ENCODE assay signal across 11 mouse cellular contexts in genomic region chr8:105469816-105470215, GRCm38 (mm10). TPM values are rescaled to one million over a fixed set of nuclear protein-coding genes. Genes with fewer than 3 reads are reported as not detected.
DNase-seq lines count a peak whose midpoint lies in the region; ATAC-seq and TF ChIP-seq lines count a peak whose summit lies in the region.
"Had no signal": no experiment of that assay in that cellular context is flagged by ENCODE, and none has a peak within 500 bp of the region (broad histone marks: within the 10 kb centered on the region; RNA-seq: fewer than 3 reads in every experiment).

No protein-coding gene starts in this region.

- no peak for ATAC-seq in hindbrain, embryonic 15.5 days (ENCODE audit: low FRiP score, low read depth)
- ATAC-seq in midbrain, embryonic 16.5 days = no peak
- no peak for ATAC-seq in kidney, embryonic 14.5 days (ENCODE audit: low FRiP score, low TSS enrichment)

- TF ChIP-seq POLR2A in cortical plate, adult 2 months (IDR thresholded peaks at IDR 0.05; ENCODE audit: extremely low read depth, insufficient read depth, low read length) = no peak

- peaks cover 49% of the 10 kb centered on the region for H3K27me3 ChIP-seq in heart, embryonic 10.5 days (ENCODE audit: insufficient read depth, poor library complexity, severe bottlenecking)
- no peaks in the 10 kb centered on the region for H3K27me3 ChIP-seq in hindbrain, embryonic 15.5 days
- H3K27me3 ChIP-seq in midbrain, embryonic 16.5 days (ENCODE audit: control insufficient read depth, insufficient read depth, low read depth, low read length) = no peaks in the 10 kb centered on the region
- H3K27me3 ChIP-seq in kidney, embryonic 14.5 days (ENCODE audit: control insufficient read depth, insufficient read depth, low read length) = peaks cover 4% of the 10 kb centered on the region

- H3K36me3 ChIP-seq in heart, embryonic 10.5 days = 0 out of 2 replicates have a peak, but pooled peaks cover 5% of the 10 kb centered on the region
- peaks cover 5% of the 10 kb centered on the region; the same call in 1 of the 2 replicates for H3K36me3 ChIP-seq in hindbrain, embryonic 15.5 days
- H3K36me3 ChIP-seq in midbrain, embryonic 16.5 days (ENCODE audit: control insufficient read depth, insufficient read depth, low read length) = peaks cover 9% of the 10 kb centered on the region; the same call in 1 of the 2 replicates
- H3K36me3 ChIP-seq in kidney, embryonic 14.5 days (ENCODE audit: control insufficient read depth, insufficient read depth, low read length) = no peaks in the 10 kb centered on the region

- H3K9me3 ChIP-seq in heart, embryonic 10.5 days = no peaks in the 10 kb centered on the region
- no peaks in the 10 kb centered on the region for H3K9me3 ChIP-seq in hindbrain, embryonic 15.5 days
- no peaks in the 10 kb centered on the region for H3K9me3 ChIP-seq in midbrain, embryonic 16.5 days (replicated peaks; ENCODE audit: control insufficient read depth, low read length, poor library complexity, severe bottlenecking)
- H3K9me3 ChIP-seq in kidney, embryonic 14.5 days (ENCODE audit: control insufficient read depth, low read length) = no peaks in the 10 kb centered on the region

- no peak for TF ChIP-seq CTCF in cortical plate, adult 2 months (IDR thresholded peaks at IDR 0.05; ENCODE audit: extremely low read depth, insufficient read depth, low read length)

- peak; percentile 94 for DNase-seq in heart, adult 11 months
- DNase-seq in heart, embryonic 10.5 days (ENCODE audit: low spot score) = no peak
- no peak for DNase-seq in thymus, postnatal 10 days (ENCODE audit: low spot score in 2 of 2)
- no peak for DNase-seq in gastrocnemius, adult 18-20 months (ENCODE audit: low spot score)
- DNase-seq: B cell, adult 2 months had no signal

- H3K4me1 ChIP-seq in heart, embryonic 10.5 days = peaks cover 58% of the 10 kb centered on the region
- H3K4me1 ChIP-seq in cortical plate, adult 2 months (ENCODE audit: control insufficient read depth, insufficient read depth, low read length) = peaks cover 14% of the 10 kb centered on the region
- H3K4me1 ChIP-seq in hindbrain, embryonic 15.5 days (replicated peaks) = peaks cover 68% of the 10 kb centered on the region
- H3K4me1 ChIP-seq in midbrain, embryonic 16.5 days (ENCODE audit: control insufficient read depth, insufficient read depth, low read length) = peaks cover 37% of the 10 kb centered on the region
- H3K4me1 ChIP-seq in kidney, embryonic 14.5 days (ENCODE audit: control insufficient read depth, insufficient read depth, low read length) = peaks cover 21% of the 10 kb centered on the region

- no peak overlapping the region for H3K27ac ChIP-seq in heart, embryonic 10.5 days
- 0 out of 2 replicates have a peak overlapping the region, but pooled peaks have one; percentile 9 for H3K27ac ChIP-seq in cortical plate, adult 2 months (ENCODE audit: insufficient read depth, low read length)
- peak overlapping the region; percentile 78 for H3K27ac ChIP-seq in hindbrain, embryonic 15.5 days (replicated peaks)
- H3K27ac ChIP-seq in midbrain, embryonic 16.5 days (ENCODE audit: low read length) = peak overlapping the region; percentile 44; the same call in 1 of the 2 replicates
- no peak overlapping the region for H3K27ac ChIP-seq in kidney, embryonic 14.5 days (ENCODE audit: low read depth, low read length)

- no peak overlapping the region for H3K4me3 ChIP-seq in heart, embryonic 10.5 days
- H3K4me3 ChIP-seq in cortical plate, adult 2 months (ENCODE audit: insufficient read depth, low read length) = peak overlapping the region; percentile 42
- peak overlapping the region; percentile 48 for H3K4me3 ChIP-seq in hindbrain, embryonic 15.5 days
- H3K4me3 ChIP-seq in midbrain, embryonic 16.5 days (ENCODE audit: low read depth, low read length) = peak overlapping the region; percentile 50
- H3K4me3 ChIP-seq in kidney, embryonic 14.5 days (ENCODE audit: low read length) = no peak overlapping the region

- peak overlapping the region; percentile 64; the same call in 1 of the 2 replicates for H3K9ac ChIP-seq in hindbrain, embryonic 15.5 days
- peak overlapping the region; percentile 70; the same call in 1 of the 2 replicates for H3K9ac ChIP-seq in midbrain, embryonic 16.5 days (ENCODE audit: low read depth, low read length)
- no peak overlapping the region for H3K9ac ChIP-seq in kidney, embryonic 14.5 days (ENCODE audit: low read depth, low read length)

- H3K4me2 ChIP-seq in hindbrain, embryonic 15.5 days = peak overlapping the region; percentile 64
- peak overlapping the region; percentile 80 for H3K4me2 ChIP-seq in midbrain, embryonic 16.5 days (ENCODE audit: low read length)
- no peak overlapping the region for H3K4me2 ChIP-seq in kidney, embryonic 14.5 days (replicated peaks; ENCODE audit: low read depth, low read length)

- WGBS in heart, embryonic 10.5 days = 89% methylated on average over 5 of the region's 5 CpGs
- 66% methylated on average over 5 of the region's 5 CpGs for WGBS in hindbrain, embryonic 15.5 days
- 86% methylated on average over 5 of the region's 5 CpGs for WGBS in midbrain, embryonic 16.5 days
- WGBS in kidney, embryonic 14.5 days = 86% methylated on average over 5 of the region's 5 CpGs

RNA-seq across cellular contexts. Expression of gene Tppp3, which starts 1.5 kb away (rescaled TPM):
- 25.5 and 28.4 TPM in 2 replicates for polyA plus RNA-seq in heart, embryonic 10.5 days (2016; fragmentation: Nextera tagmentation; extraction: Ambion mirVana)
- 77.9 and 93.2 TPM in 2 replicates for polyA plus RNA-seq in cortical plate, adult 2 months (2012; rRNA removed)
- 197 and 207 TPM in 2 replicates for polyA plus RNA-seq in hindbrain, embryonic 15.5 days (2015; fragmentation: Nextera tagmentation; extraction: Ambion mirVana)
- 153 and 159 TPM in 2 replicates for polyA plus RNA-seq in midbrain, embryonic 16.5 days (2015; fragmentation: Nextera tagmentation; extraction: Ambion mirVana)
- 18.3 and 22.3 TPM in 2 replicates for polyA plus RNA-seq in kidney, embryonic 14.5 days (2014; fragmentation: Nextera tagmentation; extraction: Ambion mirVana)
- total RNA-seq in gastrocnemius, adult 18-20 months (2021) = 10 to 100 TPM; 47.9 to 56.7 TPM

RNA-seq across cellular contexts. Expression of gene Zdhhc1, which starts 26.9 kb away (rescaled TPM):
- polyA plus RNA-seq in heart, embryonic 10.5 days (2016; fragmentation: Nextera tagmentation; extraction: Ambion mirVana) = 16.1 and 21.6 TPM in 2 replicates
- polyA plus RNA-seq in cortical plate, adult 2 months (2012; rRNA removed) = 63.6 and 66.2 TPM in 2 replicates
- polyA plus RNA-seq in hindbrain, embryonic 15.5 days (2015; fragmentation: Nextera tagmentation; extraction: Ambion mirVana) = 39.8 and 41.9 TPM in 2 replicates
- 33.6 and 38.4 TPM in 2 replicates for polyA plus RNA-seq in midbrain, embryonic 16.5 days (2015; fragmentation: Nextera tagmentation; extraction: Ambion mirVana)
- polyA plus RNA-seq in kidney, embryonic 14.5 days (2014; fragmentation: Nextera tagmentation; extraction: Ambion mirVana) = 27.4 and 37.3 TPM in 2 replicates
- 10 to 100 TPM; 10.3 to 11.6 TPM for total RNA-seq in gastrocnemius, adult 18-20 months (2021)

RNA-seq across cellular contexts. Expression of gene Hsd11b2, which starts 48.7 kb away (rescaled TPM):
- 14.8 and 37.5 TPM in 2 replicates for polyA plus RNA-seq in heart, embryonic 10.5 days (2016; fragmentation: Nextera tagmentation; extraction: Ambion mirVana)
- polyA plus RNA-seq in cortical plate, adult 2 months (2012; rRNA removed) = not detected in 2 replicates
- polyA plus RNA-seq in hindbrain, embryonic 15.5 days (2015; fragmentation: Nextera tagmentation; extraction: Ambion mirVana) = 7.2 and 9.7 TPM in 2 replicates
- 2.7 and 3.6 TPM in 2 replicates for polyA plus RNA-seq in midbrain, embryonic 16.5 days (2015; fragmentation: Nextera tagmentation; extraction: Ambion mirVana)
- polyA plus RNA-seq in kidney, embryonic 14.5 days (2014; fragmentation: Nextera tagmentation; extraction: Ambion mirVana) = 32.9 and 40.2 TPM in 2 replicates
- total RNA-seq in gastrocnemius, adult 18-20 months (2021) = under 1 TPM in 1 of 2 experiments, not detected in 1; 0.11 TPM
- total RNA-seq: monocyte, adult 5-6 weeks had no signal

RNA-seq across cellular contexts. Expression of gene Lrrc36, which starts 56.4 kb away (rescaled TPM):
- polyA plus RNA-seq in heart, embryonic 10.5 days (2016; fragmentation: Nextera tagmentation; extraction: Ambion mirVana) = 0.09 TPM in 1 of 2 replicates, not detected in the other
- polyA plus RNA-seq in cortical plate, adult 2 months (2012; rRNA removed) = 0.64 and 0.94 TPM in 2 replicates
- 0.75 and 1.3 TPM in 2 replicates for polyA plus RNA-seq in hindbrain, embryonic 15.5 days (2015; fragmentation: Nextera tagmentation; extraction: Ambion mirVana)
- polyA plus RNA-seq in midbrain, embryonic 16.5 days (2015; fragmentation: Nextera tagmentation; extraction: Ambion mirVana) = 0.85 and 0.89 TPM in 2 replicates
- 0.21 TPM in 1 of 2 replicates, not detected in the other for polyA plus RNA-seq in kidney, embryonic 14.5 days (2014; fragmentation: Nextera tagmentation; extraction: Ambion mirVana)
- total RNA-seq in gastrocnemius, adult 18-20 months (2021) = under 1 TPM; 0.41 to 0.64 TPM
- total RNA-seq: monocyte, adult 5-6 weeks had no signal

RNA-seq across cellular contexts. Expression of gene Kctd19, which starts 56.5 kb away (rescaled TPM):
- polyA plus RNA-seq in heart, embryonic 10.5 days (2016; fragmentation: Nextera tagmentation; extraction: Ambion mirVana) = not detected in 2 replicates
- not detected in 2 replicates for polyA plus RNA-seq in cortical plate, adult 2 months (2012; rRNA removed)
- not detected in 2 replicates for polyA plus RNA-seq in hindbrain, embryonic 15.5 days (2015; fragmentation: Nextera tagmentation; extraction: Ambion mirVana)
- polyA plus RNA-seq in midbrain, embryonic 16.5 days (2015; fragmentation: Nextera tagmentation; extraction: Ambion mirVana) = not detected in 2 replicates
- not detected in 2 replicates for polyA plus RNA-seq in kidney, embryonic 14.5 days (2014; fragmentation: Nextera tagmentation; extraction: Ambion mirVana)
- total RNA-seq in gastrocnemius, adult 18-20 months (2021) = under 1 TPM in 1 of 2 experiments, not detected in 1; 0.21 TPM
- total RNA-seq: heart, postnatal 4 days; monocyte, adult 5-6 weeks had no signal

Comparison
In these comparisons a context has a peak if more than half of its experiments do, and no peak if none do; other contexts are left out.
1. H3K27ac ChIP-seq: peak in cortical plate, adult 2 months (single experiment), hindbrain, embryonic 15.5 days (single experiment) and midbrain, embryonic 16.5 days (single experiment); none in heart, embryonic 10.5 days (single experiment) and kidney, embryonic 14.5 days (single experiment).
2. H3K4me3 ChIP-seq: peak in cortical plate, adult 2 months (single experiment), hindbrain, embryonic 15.5 days (single experiment) and midbrain, embryonic 16.5 days (single experiment); none in heart, embryonic 10.5 days (single experiment) and kidney, embryonic 14.5 days (single experiment).